Mouse (Mus musculus): Measurements from ENCODE around the gene Acvr1. TPM values are rescaled to one million over a fixed set of nuclear protein-coding genes. Genes with fewer than 3 reads are reported as not detected.

Gene Acvr1
- 2.7 and 2.8 TPM in 2 replicates for polyA plus RNA-seq (2015; fragmentation: Nextera tagmentation; extraction: Ambion mirVana)

- TF ChIP-seq CTCF (IDR thresholded peaks at IDR 0.05; ENCODE audit: low read depth) (peak; percentile 22; the same call in 1 of the 2 replicates), EP300 (IDR thresholded peaks at IDR 0.05; ENCODE audit: low read depth) (no peak)
- peak within 1 kb of the TSS; percentile 78 for H3K4me2 ChIP-seq (ENCODE audit: low read depth, low read length)
- H3K36me3 ChIP-seq (replicated peaks; ENCODE audit: insufficient read depth, low read length), result no peaks in the 10 kb centered on the region
- WGBS (ENCODE audit: insufficient replicate concordance), result 3% methylated on average over 24 of the region's 80 CpGs
- no peaks in the 10 kb centered on the region for H3K27me3 ChIP-seq (ENCODE audit: insufficient read depth, low read length)
- H3K4me1 ChIP-seq (ENCODE audit: insufficient read depth), result peaks cover 25% of the 10 kb centered on the region
- peak within 1 kb of the TSS; percentile 92 for H3K27ac ChIP-seq (ENCODE audit: low read depth)
- peak within 1 kb of the TSS; percentile 71 for H3K4me3 ChIP-seq (ENCODE audit: low read depth, low read length)
- peak within 1 kb of the TSS; percentile 72 for H3K9ac ChIP-seq (replicated peaks)
- no peaks in the 10 kb centered on the region for H3K9me3 ChIP-seq (ENCODE audit: low read length)
- DNase-seq, result peak; percentile 79
- peak; percentile 90 for ATAC-seq
Observed at GRCm38 (mm10) chr2:58567066-58567810, at the start of gene Acvr1, which contains the start of gene Upp2. TSS of gene Acvr1 (minus strand) at chr2:58567157. TSS of gene Upp2 (plus strand) at chr2:58567298.

GRCm38 (mm10) chr2:58615766-58616165, 48.8 kb upstream of the Acvr1 start:
- WGBS (ENCODE audit: insufficient replicate concordance), result 78% methylated on average over 5 of the region's 5 CpGs
- Histone ChIP-seq H3K36me3 (replicated peaks; ENCODE audit: insufficient read depth, low read length) (no peaks in the 10 kb centered on the region), H3K4me1 (ENCODE audit: insufficient read depth) (no peaks in the 10 kb centered on the region), H3K27ac (ENCODE audit: low read depth) (no peak overlapping the region), H3K4me2 (ENCODE audit: low read depth, low read length) (no peak overlapping the region), H3K9ac (replicated peaks) (no peak overlapping the region), H3K9me3 (ENCODE audit: low read length) (no peaks in the 10 kb centered on the region), H3K4me3 (ENCODE audit: low read depth, low read length) (no peak overlapping the region), H3K27me3 (ENCODE audit: insufficient read depth, low read length) (no peaks in the 10 kb centered on the region)
- no peak for ATAC-seq
- TF ChIP-seq CTCF (IDR thresholded peaks at IDR 0.05; ENCODE audit: low read depth) (no peak), EP300 (IDR thresholded peaks at IDR 0.05; ENCODE audit: low read depth) (no peak)
- no peak for DNase-seq

GRCm38 (mm10) chr2:58614851-58615250, 47.9 kb upstream of the Acvr1 start:
- TF ChIP-seq CTCF (IDR thresholded peaks at IDR 0.05; ENCODE audit: low read depth), result 0 out of 2 replicates have a peak, but pooled peaks have one; percentile 22
- no peak for TF ChIP-seq EP300 (IDR thresholded peaks at IDR 0.05; ENCODE audit: low read depth)
- Histone ChIP-seq H3K9ac (replicated peaks) (no peak overlapping the region), H3K27ac (ENCODE audit: low read depth) (no peak overlapping the region), H3K9me3 (ENCODE audit: low read length) (no peaks in the 10 kb centered on the region), H3K27me3 (ENCODE audit: insufficient read depth, low read length) (no peaks in the 10 kb centered on the region), H3K36me3 (replicated peaks; ENCODE audit: insufficient read depth, low read length) (no peaks in the 10 kb centered on the region), H3K4me1 (ENCODE audit: insufficient read depth) (no peaks in the 10 kb centered on the region), H3K4me3 (ENCODE audit: low read depth, low read length) (no peak overlapping the region), H3K4me2 (ENCODE audit: low read depth, low read length) (no peak overlapping the region)
- ATAC-seq (no peak), DNase-seq (no peak)
- 95% methylated on average over 8 of the region's 8 CpGs for WGBS (ENCODE audit: insufficient replicate concordance)

- DNase-seq (no peak), ATAC-seq (no peak)
- no peak for TF ChIP-seq CTCF (IDR thresholded peaks at IDR 0.05; ENCODE audit: low read depth)
- no peak for TF ChIP-seq EP300 (IDR thresholded peaks at IDR 0.05; ENCODE audit: low read depth)
- no peak overlapping the region for H3K4me3 ChIP-seq (ENCODE audit: low read depth, low read length)
- 83% methylated on average over 3 of the region's 3 CpGs for WGBS (ENCODE audit: insufficient replicate concordance)
- H3K36me3 ChIP-seq (replicated peaks; ENCODE audit: insufficient read depth, low read length), result no peaks in the 10 kb centered on the region
- no peak overlapping the region for H3K27ac ChIP-seq (ENCODE audit: low read depth)
- H3K9me3 ChIP-seq (ENCODE audit: low read length), result no peaks in the 10 kb centered on the region
- no peak overlapping the region for H3K9ac ChIP-seq (replicated peaks)
- no peaks in the 10 kb centered on the region for H3K4me1 ChIP-seq (ENCODE audit: insufficient read depth)
- H3K27me3 ChIP-seq (ENCODE audit: insufficient read depth, low read length), result no peaks in the 10 kb centered on the region
- H3K4me2 ChIP-seq (ENCODE audit: low read depth, low read length), result no peak overlapping the region
Observed at GRCm38 (mm10) chr2:58613720-58614119, 46.8 kb upstream of the Acvr1 start.

- H3K4me2 ChIP-seq (ENCODE audit: low read depth, low read length), result no peak overlapping the region
- H3K4me1 ChIP-seq (ENCODE audit: insufficient read depth), result no peaks in the 10 kb centered on the region
- H3K27ac ChIP-seq (ENCODE audit: low read depth), result no peak overlapping the region
- TF ChIP-seq CTCF (IDR thresholded peaks at IDR 0.05; ENCODE audit: low read depth) (no peak), EP300 (IDR thresholded peaks at IDR 0.05; ENCODE audit: low read depth) (no peak)
- H3K4me3 ChIP-seq (ENCODE audit: low read depth, low read length), result no peak overlapping the region
- DNase-seq, result no peak
- H3K9me3 ChIP-seq (ENCODE audit: low read length), result no peaks in the 10 kb centered on the region
- 77% methylated on average over 3 of the region's 3 CpGs for WGBS (ENCODE audit: insufficient replicate concordance)
- no peak overlapping the region for H3K9ac ChIP-seq (replicated peaks)
- H3K27me3 ChIP-seq (ENCODE audit: insufficient read depth, low read length), result no peaks in the 10 kb centered on the region
- no peaks in the 10 kb centered on the region for H3K36me3 ChIP-seq (replicated peaks; ENCODE audit: insufficient read depth, low read length)
- ATAC-seq, result no peak
Observed at GRCm38 (mm10) chr2:58604791-58605190, 37.8 kb upstream of the Acvr1 start.

GRCm38 (mm10) chr2:58603379-58603778, 36.4 kb upstream of the Acvr1 start:
- no peak for TF ChIP-seq EP300 (IDR thresholded peaks at IDR 0.05; ENCODE audit: low read depth)
- TF ChIP-seq CTCF (IDR thresholded peaks at IDR 0.05; ENCODE audit: low read depth), result no peak
- Histone ChIP-seq H3K9ac (replicated peaks) (no peak overlapping the region), H3K4me2 (ENCODE audit: low read depth, low read length) (no peak overlapping the region), H3K9me3 (ENCODE audit: low read length) (no peaks in the 10 kb centered on the region), H3K27ac (ENCODE audit: low read depth) (no peak overlapping the region), H3K27me3 (ENCODE audit: insufficient read depth, low read length) (no peaks in the 10 kb centered on the region), H3K4me3 (ENCODE audit: low read depth, low read length) (no peak overlapping the region), H3K4me1 (ENCODE audit: insufficient read depth) (no peaks in the 10 kb centered on the region), H3K36me3 (replicated peaks; ENCODE audit: insufficient read depth, low read length) (no peaks in the 10 kb centered on the region)
- WGBS (ENCODE audit: insufficient replicate concordance), result 54% methylated on average over 3 of the region's 3 CpGs
- ATAC-seq (no peak), DNase-seq (no peak)

All from liver, postnatal 0 days (tissue).